Mouse (Mus musculus): ENCODE data around the gene Ppp3ca. TPM values are rescaled to one million over a fixed set of nuclear protein-coding genes. Genes with fewer than 3 reads are reported as not detected.

Ppp3ca gene
- polyA plus RNA-seq, 1 experiment = 9.7 TPM

DNA sequence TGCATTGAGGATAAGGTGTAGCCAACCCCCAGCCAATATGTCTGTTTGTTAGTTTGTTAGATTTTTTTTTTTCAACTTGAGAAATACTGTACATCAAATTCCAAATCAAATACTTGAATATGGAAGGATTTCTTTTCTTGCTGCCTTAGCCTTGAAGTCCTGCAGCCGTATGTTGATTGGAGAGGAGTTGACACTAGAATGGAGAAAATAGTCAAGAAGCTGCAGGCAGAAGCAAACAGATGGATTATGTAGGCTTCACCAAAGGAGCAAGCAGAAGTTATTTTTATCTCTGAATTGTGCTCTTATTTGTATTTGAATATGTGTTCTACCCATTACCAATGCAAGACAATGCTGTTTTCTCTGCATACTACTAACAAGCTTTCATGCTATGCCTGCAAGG is 282.9 kb downstream of the Ppp3ca start:
- Histone ChIP-seq H3ac (ENCODE audit: control insufficient read depth, insufficient read length, low read depth) (no peak overlapping the region), H3K27me3 (ENCODE audit: control insufficient read depth, insufficient read depth, insufficient read length) (no peaks in the 10 kb centered on the region), H3K79me3 (ENCODE audit: low read depth) (no peaks in the 10 kb centered on the region), H3K79me2 (ENCODE audit: control insufficient read depth, insufficient read depth) (no peaks in the 10 kb centered on the region), H3K36me3 (ENCODE audit: control insufficient read depth, insufficient read depth) (no peaks in the 10 kb centered on the region), H3K4me3 (ENCODE audit: insufficient read depth, poor library complexity, severe bottlenecking) (no peak overlapping the region)
- no peak for TF ChIP-seq FOSL1 (IDR thresholded peaks at IDR 0.05; ENCODE audit: insufficient read depth, low read length, poor library complexity, severe bottlenecking)
- TF ChIP-seq CTCF (IDR thresholded peaks at IDR 0.05; ENCODE audit: control insufficient read depth, insufficient read depth, insufficient read length) = no peak
- no peak for TF ChIP-seq MAX (IDR thresholded peaks at IDR 0.05)
- no peak for TF ChIP-seq MYOD1 (IDR thresholded peaks at IDR 0.05; ENCODE audit: control insufficient read depth, insufficient read length, low read depth)
- no peak for TF ChIP-seq MYOG (IDR thresholded peaks at IDR 0.05; ENCODE audit: control insufficient read depth, extremely low read depth, insufficient read length)
- no peak for TF ChIP-seq CEBPB (IDR thresholded peaks at IDR 0.05; ENCODE audit: low read depth)
- no peak for TF ChIP-seq USF1 (IDR thresholded peaks at IDR 0.05; ENCODE audit: low read depth)

DNA sequence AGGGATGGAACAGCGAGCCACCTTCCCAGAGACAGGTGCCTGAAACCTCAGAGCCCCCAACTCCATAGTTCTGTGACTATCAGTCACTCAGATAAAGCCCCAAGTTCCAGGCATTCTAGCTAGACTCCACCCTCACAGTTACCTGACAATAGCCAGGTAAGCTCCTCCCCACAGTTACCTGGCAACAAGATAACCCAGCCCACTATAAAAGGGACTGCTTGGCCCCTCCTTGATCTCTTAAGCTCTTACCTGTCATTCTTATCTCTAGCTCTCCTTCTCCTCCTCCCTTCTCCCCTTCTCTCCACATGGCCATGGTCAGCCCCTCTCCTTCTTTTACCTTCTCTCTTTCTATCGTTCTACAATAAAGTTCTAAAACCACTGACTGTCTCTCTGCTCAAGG is 285.1 kb downstream of the Ppp3ca start:
- TF ChIP-seq MYOG (IDR thresholded peaks at IDR 0.05; ENCODE audit: control insufficient read depth, extremely low read depth, insufficient read length) (no peak), CTCF (IDR thresholded peaks at IDR 0.05; ENCODE audit: control insufficient read depth, insufficient read depth, insufficient read length) (no peak), MAX (IDR thresholded peaks at IDR 0.05) (no peak), MYOD1 (IDR thresholded peaks at IDR 0.05; ENCODE audit: control insufficient read depth, insufficient read length, low read depth) (no peak), USF1 (IDR thresholded peaks at IDR 0.05; ENCODE audit: low read depth) (no peak), CEBPB (IDR thresholded peaks at IDR 0.05; ENCODE audit: low read depth) (no peak), FOSL1 (IDR thresholded peaks at IDR 0.05; ENCODE audit: insufficient read depth, low read length, poor library complexity, severe bottlenecking) (no peak)
- Histone ChIP-seq H3K4me3 (ENCODE audit: insufficient read depth, poor library complexity, severe bottlenecking) (no peak overlapping the region), H3K36me3 (ENCODE audit: control insufficient read depth, insufficient read depth) (no peaks in the 10 kb centered on the region), H3ac (ENCODE audit: control insufficient read depth, insufficient read length, low read depth) (no peak overlapping the region), H3K27me3 (ENCODE audit: control insufficient read depth, insufficient read depth, insufficient read length) (no peaks in the 10 kb centered on the region), H3K79me3 (ENCODE audit: low read depth) (no peaks in the 10 kb centered on the region), H3K79me2 (ENCODE audit: control insufficient read depth, insufficient read depth) (no peaks in the 10 kb centered on the region)

DNA sequence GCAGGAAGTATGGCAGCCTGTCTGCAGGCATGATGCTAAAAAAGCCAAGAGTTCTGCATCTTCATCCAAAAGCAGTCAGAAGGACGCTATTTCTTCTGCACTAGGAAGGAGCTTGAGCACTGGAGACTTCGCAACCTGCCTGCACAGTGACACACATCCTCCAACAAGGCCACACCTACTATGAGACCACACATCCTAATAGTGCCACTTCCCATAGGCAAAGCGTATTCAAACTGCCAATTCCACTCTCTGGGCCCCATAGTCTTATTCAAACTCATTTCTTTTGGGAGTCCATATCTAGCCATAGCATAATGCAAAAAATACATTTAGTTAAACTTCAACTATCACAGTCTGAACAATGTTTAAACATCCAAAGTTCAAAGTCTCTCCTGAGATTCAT is 290.4 kb downstream of the Ppp3ca start:
- no peaks in the 10 kb centered on the region for H3K27me3 ChIP-seq (ENCODE audit: control insufficient read depth, insufficient read depth, insufficient read length)
- no peaks in the 10 kb centered on the region for H3K79me3 ChIP-seq (ENCODE audit: low read depth)
- no peaks in the 10 kb centered on the region for H3K79me2 ChIP-seq (ENCODE audit: control insufficient read depth, insufficient read depth)
- H3K36me3 ChIP-seq (ENCODE audit: control insufficient read depth, insufficient read depth) = no peaks in the 10 kb centered on the region
- no peak overlapping the region for H3K4me3 ChIP-seq (ENCODE audit: insufficient read depth, poor library complexity, severe bottlenecking)
- no peak overlapping the region for H3ac ChIP-seq (ENCODE audit: control insufficient read depth, insufficient read length, low read depth)
- TF ChIP-seq MYOD1 (IDR thresholded peaks at IDR 0.05; ENCODE audit: control insufficient read depth, insufficient read length, low read depth) (no peak), MAX (IDR thresholded peaks at IDR 0.05) (no peak), CEBPB (IDR thresholded peaks at IDR 0.05; ENCODE audit: low read depth) (no peak), CTCF (IDR thresholded peaks at IDR 0.05; ENCODE audit: control insufficient read depth, insufficient read depth, insufficient read length) (no peak), USF1 (IDR thresholded peaks at IDR 0.05; ENCODE audit: low read depth) (no peak), MYOG (IDR thresholded peaks at IDR 0.05; ENCODE audit: control insufficient read depth, extremely low read depth, insufficient read length) (no peak), FOSL1 (IDR thresholded peaks at IDR 0.05; ENCODE audit: insufficient read depth, low read length, poor library complexity, severe bottlenecking) (no peak)

DNA sequence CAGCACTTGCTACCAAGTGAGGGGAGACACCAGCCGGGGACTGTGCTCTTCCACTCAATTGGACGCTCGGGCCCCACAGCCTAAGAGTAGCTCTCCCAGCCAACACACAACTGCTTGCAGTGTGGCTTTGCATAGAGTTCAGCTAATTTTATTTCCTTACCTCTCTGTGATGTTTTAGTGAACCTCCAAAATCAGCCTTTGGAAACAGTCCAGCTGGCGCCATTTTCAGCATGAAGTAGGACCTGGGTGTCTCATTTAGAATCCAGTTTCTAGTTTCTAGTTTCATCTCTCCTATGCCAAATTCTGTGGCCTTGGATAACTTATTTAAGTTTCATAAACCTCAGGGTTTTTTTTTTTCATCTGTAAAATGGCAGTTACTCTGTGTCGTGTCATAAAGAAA is 296.9 kb downstream of the Ppp3ca start:
- TF ChIP-seq CTCF (IDR thresholded peaks at IDR 0.05; ENCODE audit: control insufficient read depth, insufficient read depth, insufficient read length) (no peak), FOSL1 (IDR thresholded peaks at IDR 0.05; ENCODE audit: insufficient read depth, low read length, poor library complexity, severe bottlenecking) (no peak), USF1 (IDR thresholded peaks at IDR 0.05; ENCODE audit: low read depth) (no peak), CEBPB (IDR thresholded peaks at IDR 0.05; ENCODE audit: low read depth) (no peak), MYOG (IDR thresholded peaks at IDR 0.05; ENCODE audit: control insufficient read depth, extremely low read depth, insufficient read length) (no peak), MAX (IDR thresholded peaks at IDR 0.05) (no peak), MYOD1 (IDR thresholded peaks at IDR 0.05; ENCODE audit: control insufficient read depth, insufficient read length, low read depth) (no peak)

DNA sequence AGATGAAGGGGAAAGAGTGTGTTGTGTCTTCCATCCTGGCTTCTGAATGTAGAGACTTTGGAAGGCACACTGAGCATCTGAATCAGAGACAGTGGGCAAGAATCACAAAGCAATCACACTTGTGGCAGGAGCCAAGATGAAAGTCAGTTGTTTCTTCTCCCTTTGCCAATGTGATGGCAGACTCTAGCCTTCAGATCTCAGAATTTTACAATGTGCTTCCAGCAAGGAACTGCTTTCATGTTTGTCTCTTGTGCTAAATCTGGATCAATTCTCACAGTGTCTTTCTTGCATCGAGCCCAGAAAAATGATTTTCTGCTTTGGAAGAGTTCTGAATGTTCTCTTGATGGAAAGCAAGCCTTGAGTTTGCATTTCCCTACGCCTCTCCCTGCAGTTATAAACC is 297.6 kb downstream of the Ppp3ca start:
- H3K36me3 ChIP-seq (ENCODE audit: control insufficient read depth, insufficient read depth) = no peaks in the 10 kb centered on the region
- no peak overlapping the region for H3ac ChIP-seq (ENCODE audit: control insufficient read depth, insufficient read length, low read depth)
- H3K4me3 ChIP-seq (ENCODE audit: insufficient read depth, poor library complexity, severe bottlenecking) = no peak overlapping the region
- H3K79me3 ChIP-seq (ENCODE audit: low read depth) = no peaks in the 10 kb centered on the region
- H3K79me2 ChIP-seq (ENCODE audit: control insufficient read depth, insufficient read depth) = no peaks in the 10 kb centered on the region
- H3K27me3 ChIP-seq (ENCODE audit: control insufficient read depth, insufficient read depth, insufficient read length) = no peaks in the 10 kb centered on the region
- TF ChIP-seq CEBPB (IDR thresholded peaks at IDR 0.05; ENCODE audit: low read depth) (no peak), MYOG (IDR thresholded peaks at IDR 0.05; ENCODE audit: control insufficient read depth, extremely low read depth, insufficient read length) (no peak), USF1 (IDR thresholded peaks at IDR 0.05; ENCODE audit: low read depth) (no peak)

More for the DNA sequence above, 296.9 kb downstream of the Ppp3ca start:
- Histone ChIP-seq H3K27me3 (ENCODE audit: control insufficient read depth, insufficient read depth, insufficient read length) (no peaks in the 10 kb centered on the region), H3K79me2 (ENCODE audit: control insufficient read depth, insufficient read depth) (no peaks in the 10 kb centered on the region), H3ac (ENCODE audit: control insufficient read depth, insufficient read length, low read depth) (no peak overlapping the region), H3K79me3 (ENCODE audit: low read depth) (no peaks in the 10 kb centered on the region), H3K4me3 (ENCODE audit: insufficient read depth, poor library complexity, severe bottlenecking) (no peak overlapping the region), H3K36me3 (ENCODE audit: control insufficient read depth, insufficient read depth) (no peaks in the 10 kb centered on the region)

DNA sequence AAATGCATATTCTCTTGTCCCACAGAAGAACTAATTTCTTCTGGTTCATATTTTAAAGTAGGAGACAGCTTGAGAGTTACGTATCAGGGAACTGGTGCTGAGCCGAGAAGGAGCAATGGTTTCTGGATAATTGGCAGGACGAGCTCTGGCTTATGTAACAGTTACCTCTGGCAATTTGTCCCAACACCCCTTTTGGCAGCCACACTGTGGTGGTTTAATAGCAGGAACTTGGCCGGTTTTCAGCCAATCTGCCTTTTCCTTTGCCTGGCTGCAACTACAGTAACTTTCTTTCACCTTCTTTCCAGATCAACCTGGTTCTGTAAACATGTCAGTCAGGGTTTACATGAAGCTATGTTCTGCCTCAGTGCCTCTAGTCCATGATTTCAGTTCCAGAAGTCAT is 299.9 kb downstream of the Ppp3ca start:
- no peak for TF ChIP-seq MAX (IDR thresholded peaks at IDR 0.05)
- no peak for TF ChIP-seq CTCF (IDR thresholded peaks at IDR 0.05; ENCODE audit: control insufficient read depth, insufficient read depth, insufficient read length)
- no peak for TF ChIP-seq MYOG (IDR thresholded peaks at IDR 0.05; ENCODE audit: control insufficient read depth, extremely low read depth, insufficient read length)
- no peak for TF ChIP-seq CEBPB (IDR thresholded peaks at IDR 0.05; ENCODE audit: low read depth)
- no peak for TF ChIP-seq USF1 (IDR thresholded peaks at IDR 0.05; ENCODE audit: low read depth)
- TF ChIP-seq MYOD1 (IDR thresholded peaks at IDR 0.05; ENCODE audit: control insufficient read depth, insufficient read length, low read depth) = no peak
- no peak for TF ChIP-seq FOSL1 (IDR thresholded peaks at IDR 0.05; ENCODE audit: insufficient read depth, low read length, poor library complexity, severe bottlenecking)
- Histone ChIP-seq H3K27me3 (ENCODE audit: control insufficient read depth, insufficient read depth, insufficient read length) (no peaks in the 10 kb centered on the region), H3K36me3 (ENCODE audit: control insufficient read depth, insufficient read depth) (no peaks in the 10 kb centered on the region), H3ac (ENCODE audit: control insufficient read depth, insufficient read length, low read depth) (no peak overlapping the region), H3K79me2 (ENCODE audit: control insufficient read depth, insufficient read depth) (no peaks in the 10 kb centered on the region), H3K79me3 (ENCODE audit: low read depth) (no peaks in the 10 kb centered on the region), H3K4me3 (ENCODE audit: insufficient read depth, poor library complexity, severe bottlenecking) (no peak overlapping the region)
